Mouse (Mus musculus): ENCODE data around the gene Tymp.

The Tymp gene

GRCm38 (mm10) chr15:89334774-89335537 is 41.9 kb downstream of the Tymp start:
- DNase-seq (ENCODE audit: extremely low spot score, low read depth, low spot score), result no peak

- no peak for DNase-seq (ENCODE audit: extremely low spot score, low read depth, low spot score)
Observed at GRCm38 (mm10) chr15:89334271-89334670, 42.6 kb downstream of the Tymp start, which contains the start of gene Miox. Gene Miox, plus strand, starts transcription at chr15:89334398.

GRCm38 (mm10) chr15:89326441-89326840 is 50.4 kb downstream of the Tymp start:
- DNase-seq (ENCODE audit: extremely low spot score, low read depth, low spot score), result no peak

- DNase-seq (ENCODE audit: extremely low spot score, low read depth, low spot score), result no peak
Observed at GRCm38 (mm10) chr15:89323656-89324055, 53.2 kb downstream of the Tymp start.

GRCm38 (mm10) chr15:89322670-89323522 is 53.9 kb downstream of the Tymp start, which contains the start of gene Adm2:
Gene Adm2, plus strand, starts transcription at chr15:89322720.
- no peak for DNase-seq (ENCODE audit: extremely low spot score, low read depth, low spot score)
